In genomic region chr11:55131946-55132345, GRCm38 (mm10) we compare ENCODE assay signal across 19 mouse cellular contexts. TPM values are rescaled to one million over a fixed set of nuclear protein-coding genes. Genes with fewer than 3 reads are reported as not detected.
"Had no signal": no experiment of that assay in that cellular context is flagged by ENCODE, and none has a peak within 500 bp of the region (broad histone marks: within the 10 kb centered on the region; RNA-seq: fewer than 3 reads in every experiment).

No protein-coding gene starts in this region.

- H3K27me3 ChIP-seq: limb, embryonic 15.5 days; liver, embryonic 13.5 days; midbrain, embryonic 13.5 days; neural tube, embryonic 15.5 days had no signal

- H3K4me3 ChIP-seq: left cerebral cortex, adult 2 months; limb, embryonic 15.5 days; liver, embryonic 13.5 days; midbrain, embryonic 13.5 days; neural tube, embryonic 15.5 days had no signal

- H3K4me1 ChIP-seq: limb, embryonic 15.5 days; midbrain, embryonic 13.5 days; neural tube, embryonic 15.5 days had no signal

- H3K9ac ChIP-seq: limb, embryonic 15.5 days; liver, embryonic 13.5 days; midbrain, embryonic 13.5 days; neural tube, embryonic 15.5 days had no signal

- H3K9me3 ChIP-seq: limb, embryonic 15.5 days; midbrain, embryonic 13.5 days; neural tube, embryonic 15.5 days had no signal

- H3K36me3 ChIP-seq: limb, embryonic 15.5 days; liver, embryonic 13.5 days; midbrain, embryonic 13.5 days; neural tube, embryonic 15.5 days had no signal

- DNase-seq: kidney, adult 11 months; kidney, postnatal 14 days; liver, embryonic 13.5 days; right cerebral cortex, postnatal 4 days; thymus, postnatal 25 days had no signal

- ATAC-seq: midbrain, embryonic 13.5 days had no signal

- H3K27ac ChIP-seq: left cerebral cortex, adult 2 months; limb, embryonic 15.5 days; liver, embryonic 13.5 days; midbrain, embryonic 13.5 days; neural tube, embryonic 15.5 days; stomach, postnatal 0 days had no signal

- H3K4me2 ChIP-seq: limb, embryonic 15.5 days; liver, embryonic 13.5 days; midbrain, embryonic 13.5 days; neural tube, embryonic 15.5 days had no signal

RNA-seq across cellular contexts. Expression of gene Slc36a3, which starts 19.6 kb away (rescaled TPM):
- total RNA-seq: layer of hippocampus, adult 8-10 months; layer of hippocampus, postnatal 25 days; left cerebral cortex, adult 2 months; left cerebral cortex, postnatal 25 days; midbrain, postnatal 0 days had no signal
- polyA plus RNA-seq: intestine, embryonic 14.5 days; kidney, embryonic 14.5 days; limb, embryonic 11.5 days; limb, embryonic 15.5 days; liver, embryonic 13.5 days; lung, embryonic 16.5 days; midbrain, embryonic 13.5 days; midbrain, postnatal 0 days; neural tube, embryonic 11.5 days; neural tube, embryonic 15.5 days had no signal

RNA-seq across cellular contexts. Expression of gene Ccdc69, which starts 54.0 kb away (rescaled TPM):
- polyA plus RNA-seq: midbrain, embryonic 13.5 days had no signal
